Mouse (Mus musculus) spleen, adult 2 months (tissue): ENCODE data around the gene Arid5a.

Experiments used
- CTCF ChIP-seq: fragments of 200-500 bp; IDR thresholded peaks from 2 replicates; pipeline ENCODE4 v1.5.1; 2011; ENCODE audit warnings: mild to moderate bottlenecking, inconsistent platforms; ENCODE audit not compliant: insufficient read depth, insufficient read length, insufficient replicate concordance; ENCODE audit errors: extremely low read depth
- POLR2A ChIP-seq: fragments of 200-500 bp; IDR thresholded peaks from 2 replicates; pipeline ENCODE4 v1.6.1; 2011; ENCODE audit warnings: low read depth, low read length, inconsistent platforms

GRCm38 (mm10) chr1:36299126-36299525, 8.4 kb upstream of the Arid5a start:
- no peak for TF ChIP-seq CTCF
- no peak for TF ChIP-seq POLR2A
